Mouse (Mus musculus) adrenal gland, postnatal 10 days (tissue): ENCODE results near the gene Bhlhe40. TPM values are rescaled to one million over a fixed set of nuclear protein-coding genes. Genes with fewer than 3 reads are reported as not detected.
A peak's percentile ranks its signal among the peaks of the same experiment; 100 is the strongest.

Source experiments
- DNase-seq: peaks from one replicate; pipeline ENCODE4 v3.0.0; 2021; ENCODE audit warnings: mixed read lengths
- total RNA-seq, 2 experiments: library from RNA; stranded (reverse); gene quantifications; 2 replicates each; pipeline ENCODE4 v1.2.3; 2021

Gene Bhlhe40
- total RNA-seq, 2 experiments from 2014 or later: 47.0 to 94.0 TPM

DNA sequence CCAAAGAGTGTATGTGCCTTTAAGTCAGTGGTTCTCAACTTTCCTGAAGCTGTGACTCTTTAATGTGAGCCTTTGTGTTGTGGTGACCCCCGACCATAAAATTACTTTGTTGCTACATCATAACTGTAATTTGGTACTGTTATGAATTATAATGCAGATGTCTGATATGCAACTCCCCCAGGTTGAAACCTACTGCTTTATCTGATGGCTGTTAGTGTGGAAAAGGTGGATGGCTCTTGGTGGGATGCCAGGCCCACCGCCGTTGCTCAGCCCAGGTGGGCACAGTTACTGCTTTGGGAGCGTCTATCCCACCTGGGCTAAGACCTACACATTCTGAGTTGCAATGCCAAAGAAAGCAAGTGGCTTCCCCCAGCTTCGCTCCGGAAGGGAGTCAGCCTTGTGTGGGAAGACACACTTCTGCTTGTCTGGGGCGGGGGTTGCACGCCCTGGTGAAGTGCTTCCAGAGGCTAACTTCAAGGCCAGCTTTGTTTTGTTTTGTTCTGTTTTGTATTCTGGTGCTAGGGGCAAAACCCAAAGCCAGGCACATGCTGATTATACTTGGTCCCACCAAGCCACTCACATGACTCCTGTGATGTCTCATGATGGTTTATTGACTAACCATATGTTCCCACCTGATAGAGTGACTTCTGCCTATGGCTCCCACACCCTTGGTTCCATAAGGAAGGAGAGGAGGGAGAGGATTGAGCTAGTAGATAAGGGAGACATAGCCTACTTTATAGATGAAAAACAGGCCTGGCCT, 34.7 kb downstream of the Bhlhe40 start:
- DNase-seq: no peak

DNA sequence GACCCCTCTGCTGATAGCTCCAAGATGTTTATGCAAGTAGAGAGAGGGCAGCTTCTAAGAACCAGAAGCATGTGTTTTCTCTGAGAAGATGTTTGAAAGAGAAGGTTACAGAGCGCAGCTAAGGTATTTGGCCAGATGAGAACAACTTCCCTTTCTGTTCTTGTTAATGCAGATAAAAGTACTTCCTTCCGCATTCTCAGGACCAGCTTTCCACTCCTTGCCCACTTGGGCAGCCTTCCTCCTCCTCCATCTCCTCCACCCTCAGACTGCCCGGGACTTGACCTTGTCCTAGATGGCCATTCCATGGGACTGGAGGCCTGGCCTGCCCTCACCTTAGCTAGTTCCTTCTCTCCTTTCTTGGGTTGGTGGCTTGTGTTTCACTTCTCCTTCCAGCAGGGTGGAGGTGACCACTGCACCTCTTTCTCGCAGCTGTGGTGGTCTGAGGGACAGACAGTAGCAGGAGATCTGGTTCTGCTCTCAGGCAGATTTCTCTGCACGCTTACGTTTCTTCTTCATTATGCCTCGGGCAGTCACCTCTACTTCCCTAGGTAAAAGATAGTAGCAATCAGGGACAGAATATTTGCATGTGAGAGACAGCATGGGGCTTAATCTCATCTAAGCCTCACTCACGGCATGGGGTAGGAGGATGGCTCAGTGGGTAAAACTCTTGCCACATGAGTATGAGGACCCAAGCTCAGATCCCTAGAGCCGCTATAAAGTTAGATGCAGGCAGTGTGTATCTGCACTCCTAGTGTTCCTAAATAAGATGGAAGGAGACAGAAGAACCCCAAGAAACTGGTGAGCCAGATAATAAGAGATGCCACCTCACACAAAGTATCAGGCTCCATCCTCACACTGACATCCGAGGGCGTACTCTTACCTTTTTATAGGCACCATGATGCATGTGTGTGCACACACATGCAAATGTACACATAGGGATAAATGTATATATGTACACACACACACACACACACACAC, 35.7 kb downstream of the Bhlhe40 start:
- no peak for DNase-seq

DNA sequence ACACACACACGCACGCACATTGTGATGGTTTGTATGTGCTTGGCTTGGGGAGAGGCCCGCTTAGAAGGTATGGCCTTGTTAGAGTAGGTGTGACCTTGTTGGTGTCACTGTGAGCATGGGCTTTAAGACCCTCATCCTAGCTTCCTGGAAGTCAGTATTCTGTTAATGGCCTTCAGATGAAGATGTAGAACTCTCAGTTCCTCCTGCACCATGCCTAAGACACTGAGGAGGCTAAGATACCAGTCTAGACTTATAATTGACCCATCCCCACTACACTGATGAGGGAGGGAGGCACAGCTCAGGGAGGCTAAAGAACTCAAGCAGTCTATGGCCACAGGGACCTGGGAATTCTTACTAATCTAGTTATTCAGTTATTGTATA, 36.4 kb downstream of the Bhlhe40 start:
- DNase-seq: no peak

DNA sequence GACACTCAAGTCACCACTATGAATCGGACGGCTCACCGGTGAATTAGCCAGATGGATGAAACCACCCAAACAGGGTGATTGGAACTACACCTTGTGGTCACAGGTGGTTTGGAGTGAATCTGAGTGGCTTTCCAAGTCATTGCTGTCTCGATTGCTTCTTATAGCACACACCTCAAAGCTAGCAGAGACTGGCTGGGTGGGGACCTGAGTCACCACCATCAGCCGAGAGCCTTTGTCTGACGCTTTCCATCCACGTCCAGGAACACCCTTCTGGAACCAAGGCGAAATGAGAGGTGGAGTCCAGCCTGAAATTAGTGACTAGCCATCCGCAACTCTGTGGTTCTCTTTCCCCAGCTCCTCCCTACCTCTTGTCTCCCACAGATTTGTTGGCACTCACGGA, 36.9 kb downstream of the Bhlhe40 start:
- no peak for DNase-seq

DNA sequence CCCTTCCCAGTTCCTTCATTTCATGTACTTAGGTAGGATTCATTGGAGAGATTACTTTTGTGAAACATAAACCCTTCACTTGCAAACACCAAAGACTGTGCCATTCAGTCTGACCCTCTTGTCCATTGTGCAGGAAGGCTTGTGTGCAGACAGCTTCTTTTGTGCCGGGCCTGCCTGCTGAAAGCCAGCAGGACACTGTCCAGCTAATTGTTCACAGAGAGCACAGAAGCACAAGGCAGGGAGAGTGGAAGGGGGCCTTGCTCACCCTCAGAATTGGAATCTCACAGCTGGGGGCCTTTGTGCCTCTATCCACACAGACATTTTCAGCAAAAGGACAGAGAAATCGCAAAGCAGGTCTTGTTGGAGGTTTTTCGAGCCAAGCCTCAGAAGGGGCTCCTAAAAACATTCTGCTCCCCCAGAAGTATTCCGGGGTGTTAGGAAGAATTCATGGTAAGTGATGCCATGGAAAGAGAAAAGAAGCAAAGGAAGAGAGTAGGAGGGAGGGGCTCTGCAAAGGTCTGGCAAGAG, 38.0 kb downstream of the Bhlhe40 start:
- no peak for DNase-seq

DNA sequence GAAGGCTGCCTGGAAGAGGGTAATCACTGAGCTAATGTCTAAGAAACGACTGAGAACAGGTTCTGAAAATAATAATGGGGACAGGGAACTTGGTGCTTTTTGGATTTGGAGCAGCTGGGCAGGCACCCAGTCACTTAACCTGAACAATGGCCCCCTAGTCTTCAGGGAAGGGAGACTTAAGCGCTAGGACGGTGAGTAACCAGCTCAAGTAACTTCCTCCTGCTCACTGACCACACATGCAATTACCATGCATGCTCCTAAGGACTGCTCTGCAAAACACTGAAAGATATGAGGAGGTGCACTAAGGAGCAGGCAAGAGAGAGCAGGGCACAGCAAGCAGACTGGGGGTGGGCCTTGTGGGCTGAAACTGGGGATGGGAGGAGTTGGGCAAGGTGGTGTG, 39.2 kb downstream of the Bhlhe40 start:
- DNase-seq: no peak

DNA sequence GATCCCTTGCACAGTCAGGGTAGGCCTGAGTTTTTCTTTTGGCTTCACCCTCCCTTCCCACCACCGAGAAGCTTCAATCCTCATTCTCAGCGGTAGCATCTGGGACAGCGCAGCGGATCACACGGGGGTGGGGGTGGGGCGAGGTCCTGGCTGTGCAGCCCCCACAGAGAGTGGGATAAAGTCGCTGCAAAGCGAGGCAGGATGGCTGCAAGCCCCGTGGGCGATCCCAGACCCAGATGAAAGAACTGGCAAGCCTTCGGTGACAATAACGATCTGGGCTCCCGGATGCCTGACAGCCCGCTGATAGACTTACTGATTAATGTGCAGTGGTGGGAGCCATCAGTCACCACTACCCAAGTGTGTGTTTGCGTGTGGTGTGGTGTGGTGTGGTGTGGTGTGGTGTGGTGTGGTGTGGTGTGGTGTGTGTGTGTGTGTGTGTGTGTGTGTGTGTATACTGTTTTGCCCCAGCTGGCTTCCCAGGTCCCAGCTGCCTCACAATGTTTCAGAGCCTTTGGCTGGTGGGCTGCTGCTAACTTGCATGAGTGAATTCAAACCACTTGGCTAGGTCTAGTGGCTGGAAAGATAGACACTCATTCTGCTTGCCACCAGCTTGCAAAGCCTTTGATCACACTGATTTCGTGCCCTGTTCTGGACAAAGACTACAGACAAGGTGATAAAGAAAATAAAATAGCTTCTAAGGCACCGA, 40.4 kb downstream of the Bhlhe40 start:
- DNase-seq: no peak

DNA sequence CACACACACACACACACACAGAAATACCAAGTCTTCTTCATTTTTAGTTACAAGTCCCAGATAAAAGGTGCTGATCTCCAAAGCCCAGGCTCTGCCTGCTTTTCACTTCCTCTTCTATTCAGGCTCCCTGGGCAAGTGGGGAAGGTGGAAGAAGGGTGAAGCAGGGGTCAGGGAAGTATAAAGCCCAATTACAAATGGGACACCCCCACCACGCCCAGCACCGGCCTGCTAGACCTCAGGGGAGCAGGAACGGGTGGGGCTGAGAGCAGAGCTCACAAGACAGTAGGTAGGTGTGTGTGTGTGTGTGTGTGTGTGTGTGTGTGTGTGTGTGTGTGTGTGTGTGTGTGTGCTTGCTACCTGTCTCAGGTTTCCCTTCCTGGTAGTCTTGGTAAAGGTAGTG, 42.2 kb downstream of the Bhlhe40 start:
- no peak for DNase-seq

DNA sequence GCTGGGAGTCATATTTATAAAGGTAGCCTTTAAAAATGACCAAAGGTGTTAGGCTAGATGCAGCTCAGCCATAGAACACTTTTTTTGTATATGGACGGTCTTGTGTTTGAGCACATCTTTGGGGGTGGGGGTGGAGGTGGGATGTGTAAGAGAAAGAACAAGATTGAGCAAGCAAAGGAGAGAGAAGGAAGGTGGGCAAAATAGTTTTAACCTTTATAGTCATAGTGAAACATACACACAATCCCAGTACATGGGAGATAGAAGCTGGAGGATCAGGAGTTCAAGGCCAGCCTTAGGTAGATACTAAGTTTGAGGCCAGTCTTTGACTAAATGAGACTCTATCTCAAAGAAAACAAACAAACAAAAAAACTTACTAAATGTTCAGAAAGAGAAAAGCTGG, 42.7 kb downstream of the Bhlhe40 start:
- DNase-seq: no peak

DNA sequence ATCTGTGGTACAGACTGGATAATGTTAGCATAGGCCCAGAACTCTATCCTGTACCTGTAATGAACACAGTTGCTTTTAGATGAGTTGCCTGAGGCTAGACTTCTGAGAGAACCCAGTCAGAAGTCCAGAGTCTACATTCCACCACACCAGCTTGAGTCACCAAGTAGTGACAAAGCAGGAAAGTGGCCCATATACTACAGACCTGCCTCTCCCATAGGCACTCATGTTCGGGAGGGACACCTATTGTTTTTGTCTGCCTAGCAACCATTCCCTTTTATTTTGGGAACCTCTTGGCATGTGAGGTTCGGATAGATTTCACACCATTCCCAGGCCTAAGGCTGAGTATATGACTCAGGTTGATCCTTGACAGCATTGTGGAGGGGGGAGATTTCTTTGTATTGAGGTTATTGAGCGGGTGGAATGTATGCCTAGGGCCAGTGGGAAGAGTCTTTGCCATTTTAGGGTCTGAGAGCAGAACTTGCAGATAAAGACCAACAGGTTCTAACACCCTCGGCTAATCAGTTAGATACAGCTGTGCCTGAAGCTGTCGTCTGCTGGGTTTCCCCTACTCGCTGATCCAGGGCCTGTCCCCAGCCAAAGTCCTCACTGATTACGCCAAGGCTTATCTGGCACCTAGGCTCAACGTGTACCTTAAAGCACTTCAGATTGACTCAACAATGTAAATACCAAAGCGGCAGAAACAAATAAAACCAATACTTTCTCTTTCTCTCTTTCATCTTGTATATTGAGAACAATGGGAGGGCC, 44.1 kb downstream of the Bhlhe40 start:
- no peak for DNase-seq

DNA sequence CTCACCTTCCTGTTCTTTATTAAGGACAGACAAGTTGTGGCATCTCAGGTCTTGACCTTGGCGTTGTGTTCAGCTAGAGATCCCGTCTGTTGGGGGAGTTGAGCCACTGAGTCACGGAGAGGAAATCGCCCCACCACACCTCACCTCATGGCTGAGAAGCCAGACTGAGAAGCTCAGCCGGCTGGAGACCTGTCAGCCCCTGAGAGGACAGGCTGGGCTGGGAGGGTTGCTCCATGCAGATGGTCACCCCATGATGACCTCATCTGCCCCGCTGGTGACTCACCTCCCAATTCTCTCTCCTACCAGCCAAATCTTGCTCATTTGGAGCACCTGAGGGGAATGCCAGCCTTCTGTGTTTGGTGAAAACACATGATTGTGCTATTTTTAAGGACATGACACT, 45.5 kb downstream of the Bhlhe40 start:
- DNase-seq: no peak

DNA sequence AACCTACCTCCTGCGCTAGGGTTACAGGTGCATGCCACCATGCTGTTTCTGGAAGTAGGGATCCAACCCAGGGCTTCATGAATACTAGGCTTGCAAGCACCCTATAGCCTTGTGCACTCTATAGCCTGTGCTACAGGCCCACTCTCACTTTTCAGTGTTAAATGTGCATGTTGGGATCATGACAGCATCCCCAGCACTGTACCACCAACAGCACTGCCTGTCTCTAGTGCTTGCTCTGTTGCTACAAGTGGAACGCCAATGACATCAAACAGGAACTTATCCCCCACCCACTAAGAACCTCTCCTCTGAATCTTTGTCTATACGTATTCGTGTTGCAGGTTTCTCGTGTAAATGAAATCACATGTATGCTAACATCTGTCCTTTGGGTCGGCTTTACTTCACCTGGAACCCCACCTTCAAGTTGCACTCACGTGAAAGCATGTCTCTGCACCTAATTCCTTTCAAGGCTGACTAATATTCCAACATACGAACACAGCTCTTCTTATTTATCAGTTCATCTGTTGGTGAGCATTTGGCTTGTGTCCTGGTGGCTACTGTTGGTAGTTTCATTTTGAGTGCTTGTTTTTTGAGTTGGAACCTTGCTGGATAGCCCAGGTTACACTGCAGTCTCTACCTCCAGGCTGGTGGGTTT, 46.7 kb downstream of the Bhlhe40 start:
- DNase-seq: no peak

DNA sequence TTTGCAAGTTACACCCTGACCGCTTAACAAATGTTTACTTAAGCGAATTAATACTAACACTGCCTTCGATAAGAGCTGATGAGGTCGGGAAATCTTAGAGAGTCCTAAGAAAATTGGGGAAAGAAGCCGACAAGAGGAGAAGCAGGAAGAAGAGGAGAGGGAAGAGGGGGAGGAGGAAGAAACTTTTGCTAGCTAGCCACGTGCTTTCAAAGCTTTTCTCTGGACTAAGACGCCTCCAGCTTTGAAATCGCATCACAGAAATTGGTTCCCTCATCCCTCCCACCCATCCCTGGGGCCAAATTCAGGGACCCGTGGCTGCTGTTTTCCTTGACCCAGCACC, 48.7 kb downstream of the Bhlhe40 start:
- DNase-seq: no peak

DNA sequence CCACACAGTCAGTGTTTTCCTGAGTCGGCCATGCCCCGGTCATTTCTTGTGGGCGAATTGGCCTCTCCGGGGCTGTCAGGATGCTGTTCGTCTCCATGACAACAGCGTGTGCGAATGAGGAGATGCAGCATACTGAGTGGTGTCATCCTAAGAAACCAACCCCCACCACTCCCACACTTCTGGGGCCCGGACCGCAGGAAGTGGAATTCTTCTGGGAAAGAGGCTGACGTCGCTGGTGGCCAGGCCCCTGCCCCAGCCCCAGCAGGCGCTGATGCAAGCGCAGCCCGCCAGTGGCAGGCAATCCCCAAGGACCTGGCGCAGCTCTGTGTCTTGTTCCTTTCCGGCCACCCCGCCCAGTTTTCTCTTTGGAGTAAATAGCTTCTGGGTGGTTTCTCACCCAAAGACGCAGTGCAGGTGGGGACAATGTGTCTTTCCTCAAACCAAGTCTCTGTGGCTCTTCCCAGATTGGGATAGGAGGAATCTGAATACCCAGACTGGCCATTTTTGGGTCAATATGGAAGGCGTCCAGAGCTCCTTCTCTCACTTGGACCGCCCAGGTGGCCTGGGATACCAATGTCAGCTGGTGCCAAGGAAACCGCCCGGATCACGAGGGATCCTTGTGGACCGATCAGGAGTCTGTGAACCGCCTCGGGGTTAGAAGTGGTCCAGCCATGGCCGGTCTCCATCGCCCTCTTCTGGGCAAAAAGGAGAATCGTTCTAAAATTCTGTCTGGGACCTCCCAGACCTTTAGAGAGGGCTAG, 49.2 kb downstream of the Bhlhe40 start:
- peak; percentile 85 for DNase-seq

DNA sequence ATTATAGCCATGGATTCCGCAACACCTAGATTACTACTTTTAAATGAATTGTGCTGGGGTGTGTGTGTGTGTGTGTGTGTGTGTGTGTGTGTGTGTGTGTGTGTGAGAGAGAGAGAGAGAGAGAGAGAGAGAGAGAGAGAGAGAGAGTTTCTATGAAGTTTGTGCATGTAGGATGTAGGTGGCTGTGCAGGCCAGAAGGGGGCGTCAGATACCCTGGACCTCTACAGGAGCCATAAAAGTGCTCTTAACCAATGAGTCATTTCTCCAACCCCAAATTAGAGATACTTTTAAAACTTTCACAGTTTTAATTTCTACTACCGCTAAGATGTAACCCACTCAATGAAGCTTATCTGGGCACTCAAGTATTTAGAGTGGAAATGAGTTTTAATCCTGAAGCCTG, 50.2 kb downstream of the Bhlhe40 start:
- no peak for DNase-seq

DNA sequence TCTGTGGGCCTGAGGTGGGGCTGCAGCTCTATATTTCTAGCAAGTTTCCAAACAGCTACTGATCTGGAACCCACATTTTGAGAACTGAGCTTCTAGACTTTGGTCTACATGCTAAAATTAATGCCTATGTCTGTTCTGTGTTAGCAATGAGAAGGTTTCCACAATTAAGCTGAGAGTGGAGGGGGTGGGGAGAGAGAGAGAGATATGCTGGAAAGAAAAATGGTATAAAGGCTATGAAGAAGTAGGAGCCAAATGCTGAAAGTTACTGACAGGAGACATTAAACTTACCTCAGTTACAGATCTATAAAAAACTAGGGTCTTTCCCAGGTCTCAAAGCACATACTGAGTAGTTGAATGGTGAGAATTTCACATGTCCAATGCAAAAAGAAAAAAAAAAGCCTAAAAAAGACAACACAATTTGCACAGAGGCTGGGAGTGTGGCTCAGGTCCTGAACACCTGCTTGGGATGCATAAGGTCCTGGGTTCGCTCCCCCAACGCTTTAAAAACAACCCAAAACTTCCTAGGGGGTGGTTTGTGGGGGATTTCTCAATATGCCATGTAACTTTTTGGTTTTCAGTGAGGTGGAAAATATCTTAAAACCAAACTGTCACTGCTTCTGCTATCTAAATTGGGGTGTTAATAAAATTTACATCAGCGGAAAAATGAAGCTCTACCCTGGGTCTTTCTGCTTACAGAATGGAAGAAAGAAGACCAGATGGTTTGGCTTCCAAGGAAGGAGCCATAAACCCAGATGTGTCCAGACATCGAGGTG, 50.9 kb downstream of the Bhlhe40 start:
- no peak for DNase-seq

DNA sequence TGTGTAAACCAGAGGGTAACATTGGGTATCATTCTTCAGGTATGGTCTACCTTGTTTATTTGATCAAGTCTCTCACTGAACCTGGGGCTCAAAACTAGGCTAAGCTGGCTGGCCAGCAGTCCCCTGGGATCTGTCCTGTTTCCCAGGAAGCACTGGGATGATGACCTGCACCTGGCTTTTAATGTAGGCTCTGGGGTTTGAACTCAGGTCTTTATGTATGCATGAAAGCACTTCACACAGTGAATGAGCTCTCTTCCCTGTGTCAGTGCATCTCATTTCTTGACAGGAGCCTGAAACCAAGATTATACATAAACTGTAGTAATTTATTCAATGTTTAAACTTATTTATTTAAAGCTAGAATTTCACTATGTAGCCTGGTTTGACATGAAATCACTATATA, 51.7 kb downstream of the Bhlhe40 start:
- no peak for DNase-seq

DNA sequence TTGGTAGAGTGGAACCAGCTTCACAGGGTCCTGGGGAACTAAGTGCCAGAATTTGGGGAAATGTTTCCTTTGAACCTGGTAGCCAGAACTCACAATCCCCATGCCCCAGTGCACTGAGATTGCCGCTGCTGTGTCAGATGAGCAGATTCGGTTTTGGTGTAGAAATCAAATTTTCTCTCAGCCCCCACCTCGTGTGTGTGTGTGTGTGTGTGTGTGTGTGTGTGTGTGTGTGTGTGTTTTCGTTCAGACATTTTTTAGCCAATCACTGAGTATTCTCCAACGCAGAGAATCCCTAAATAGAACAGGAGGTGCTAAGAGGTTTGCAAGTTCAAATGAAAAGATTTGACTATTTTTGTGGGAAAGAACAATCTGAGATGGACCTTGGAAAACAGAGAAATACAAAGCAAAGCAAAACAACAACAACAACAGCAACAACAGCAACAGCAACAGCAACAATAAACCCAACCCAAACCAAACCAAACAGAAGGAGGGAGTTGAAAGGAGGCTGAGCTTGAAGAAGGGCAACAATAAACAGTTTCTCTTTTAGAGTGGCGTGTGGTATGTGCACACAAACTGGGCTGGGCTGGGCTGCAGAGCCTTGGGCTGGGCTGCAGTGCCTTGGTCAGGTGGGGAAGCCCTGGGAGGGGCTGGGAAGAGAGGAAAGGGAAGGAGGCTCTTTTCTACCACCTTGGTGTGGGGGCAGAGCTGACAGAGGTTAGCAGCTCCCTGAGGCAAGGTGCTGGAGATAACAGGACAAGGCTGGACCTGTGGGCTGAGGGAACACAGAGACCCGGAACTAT, 52.9 kb downstream of the Bhlhe40 start:
- no peak for DNase-seq
